Mouse (Mus musculus) ZHBTc4 (cell line): ENCODE results near the gene Vmn1r215.
"Not testable (repeated sequence)": the region's sequence is repeated elsewhere in the genome, so short reads cannot be mapped to it uniquely, and the experiment has no call there.

Experiments used
- DNase-seq: peaks from one replicate; pipeline ENCODE4 v3.0.0-alpha.2; 2011; ENCODE audit warnings: low read depth, low spot score

Gene Vmn1r215

GRCm38 (mm10) chr13:23067725-23068124 is at the start of gene Vmn1r215:
Vmn1r215 (plus strand) TSS chr13:23068025.
- DNase-seq, result no peak

GRCm38 (mm10) chr13:23018158-23018557 is 49.7 kb upstream of the Vmn1r215 start:
- DNase-seq, result no peak

- DNase-seq, result peak; percentile 90
These were observed 43.0 kb upstream of the Vmn1r215 start for GRCm38 (mm10) chr13:23024812-23025211.

GRCm38 (mm10) chr13:23030118-23030517 is 37.7 kb upstream of the Vmn1r215 start, which contains the start of gene Vmn1r214:
Vmn1r214 (plus strand) TSS chr13:23030418.
- no peak for DNase-seq

GRCm38 (mm10) chr13:23057778-23058177 is 10.0 kb upstream of the Vmn1r215 start:
- peak; percentile 18 for DNase-seq

GRCm38 (mm10) chr13:23069312-23069711 is 1.5 kb downstream of the Vmn1r215 start:
- no peak for DNase-seq

- no peak for DNase-seq
These were observed 26.6 kb downstream of the Vmn1r215 start for GRCm38 (mm10) chr13:23094386-23094785.

GRCm38 (mm10) chr13:23118126-23118525 is 50.3 kb downstream of the Vmn1r215 start, which contains the start of gene Vmn1r217:
Vmn1r217 (minus strand) TSS chr13:23118226.
- DNase-seq, result not testable (repeated sequence)

- DNase-seq, result no peak
These were observed 52.8 kb downstream of the Vmn1r215 start for GRCm38 (mm10) chr13:23120611-23121010.
